Comparison of ENCODE assay signal across 12 mouse cellular contexts in genomic region chr2:131953711-131954110, GRCm38 (mm10). TPM values are rescaled to one million over a fixed set of nuclear protein-coding genes. Genes with fewer than 3 reads are reported as not detected.
DNase-seq lines count a peak whose midpoint lies in the region; ATAC-seq and TF ChIP-seq lines count a peak whose summit lies in the region.
"Had no signal": no experiment of that assay in that cellular context is flagged by ENCODE, and none has a peak within 500 bp of the region (broad histone marks: within the 10 kb centered on the region; RNA-seq: fewer than 3 reads in every experiment).

No protein-coding gene starts in this region.

- no peaks in the 10 kb centered on the region for H3K9me3 ChIP-seq in heart, embryonic 13.5 days
- H3K9me3 ChIP-seq in lung, embryonic 15.5 days = no peaks in the 10 kb centered on the region
- H3K9me3 ChIP-seq in embryonic facial prominence, embryonic 13.5 days = no peaks in the 10 kb centered on the region
- H3K9me3 ChIP-seq in limb, embryonic 14.5 days (ENCODE audit: control insufficient read depth, low read length) = no peaks in the 10 kb centered on the region
- H3K9me3 ChIP-seq: forebrain, embryonic 13.5 days had no signal

- DNase-seq in heart, postnatal 25 days (ENCODE audit: low spot score) = no peak
- DNase-seq in lung, postnatal 10 days = no peak
- no peak for DNase-seq in limb, embryonic 14.5 days (ENCODE audit: low spot score)
- DNase-seq in left cerebral cortex, adult 8-10 months (ENCODE audit: low spot score in 2 of 2) = no peak
- DNase-seq in cerebellum, adult 11 months = no peak

- H3K4me3 ChIP-seq in heart, embryonic 13.5 days = peak overlapping the region; percentile 39
- H3K4me3 ChIP-seq in lung, embryonic 15.5 days = no peak overlapping the region; the same call in 1 of the 2 replicates
- H3K4me3 ChIP-seq in embryonic facial prominence, embryonic 13.5 days = 0 out of 2 replicates have a peak overlapping the region, but pooled peaks have one; percentile 14
- H3K4me3 ChIP-seq in limb, embryonic 14.5 days (replicated peaks; ENCODE audit: low read length) = peak overlapping the region; percentile 9; the same call in 1 of the 2 replicates
- H3K4me3 ChIP-seq: forebrain, embryonic 13.5 days had no signal

- no peak for TF ChIP-seq POLR2A in limb, embryonic 14.5 days (IDR thresholded peaks at IDR 0.05; ENCODE audit: borderline replicate concordance, extremely low read depth, insufficient read depth, insufficient read length)

- intact Hi-C loops in heart, postnatal 25 days (cut with DNase I) = loop anchor here (5.0 kb wide), 1 partner anchor 391 kb away; the partner anchor contains the start of gene Adra1d

- peaks cover 42% of the 10 kb centered on the region for H3K27me3 ChIP-seq in heart, embryonic 13.5 days (replicated peaks)
- peaks cover 24% of the 10 kb centered on the region; the same call in 1 of the 2 replicates for H3K27me3 ChIP-seq in lung, embryonic 15.5 days
- H3K27me3 ChIP-seq in embryonic facial prominence, embryonic 13.5 days = peaks cover 57% of the 10 kb centered on the region
- H3K27me3 ChIP-seq in limb, embryonic 14.5 days (ENCODE audit: control insufficient read depth, insufficient read depth, low read length) = peaks cover 18% of the 10 kb centered on the region; the same call in 1 of the 2 replicates

- no peaks in the 10 kb centered on the region for H3K36me3 ChIP-seq in heart, embryonic 13.5 days
- H3K36me3 ChIP-seq in lung, embryonic 15.5 days = no peaks in the 10 kb centered on the region
- no peaks in the 10 kb centered on the region for H3K36me3 ChIP-seq in embryonic facial prominence, embryonic 13.5 days
- H3K36me3 ChIP-seq in limb, embryonic 14.5 days (ENCODE audit: control insufficient read depth, insufficient read depth, low read length) = no peaks in the 10 kb centered on the region

- H3K27ac ChIP-seq in heart, embryonic 13.5 days (replicated peaks) = no peak overlapping the region
- no peak overlapping the region for H3K27ac ChIP-seq in lung, embryonic 15.5 days
- H3K27ac ChIP-seq in embryonic facial prominence, embryonic 13.5 days = no peak overlapping the region
- no peak overlapping the region for H3K27ac ChIP-seq in limb, embryonic 14.5 days (replicated peaks; ENCODE audit: low read depth, low read length)
- H3K27ac ChIP-seq: forebrain, embryonic 13.5 days had no signal

- WGBS in heart, embryonic 13.5 days = 85% methylated on average over 4 of the region's 4 CpGs
- WGBS in lung, embryonic 15.5 days = 84% methylated on average over 4 of the region's 4 CpGs
- WGBS in embryonic facial prominence, embryonic 13.5 days = 82% methylated on average over 4 of the region's 4 CpGs
- 88% methylated on average over 4 of the region's 4 CpGs for WGBS in limb, embryonic 14.5 days

- H3K4me1 ChIP-seq in heart, embryonic 13.5 days = peaks cover 37% of the 10 kb centered on the region
- peaks cover 22% of the 10 kb centered on the region for H3K4me1 ChIP-seq in lung, embryonic 15.5 days
- peaks cover 27% of the 10 kb centered on the region; the same call in 1 of the 2 replicates for H3K4me1 ChIP-seq in embryonic facial prominence, embryonic 13.5 days
- peaks cover 3% of the 10 kb centered on the region; the same call in 1 of the 2 replicates for H3K4me1 ChIP-seq in limb, embryonic 14.5 days (ENCODE audit: control insufficient read depth, insufficient read depth, low read length)

- peak overlapping the region; percentile 5; the same call in 1 of the 2 replicates for H3K9ac ChIP-seq in heart, embryonic 13.5 days
- no peak overlapping the region for H3K9ac ChIP-seq in lung, embryonic 15.5 days
- H3K9ac ChIP-seq in embryonic facial prominence, embryonic 13.5 days = no peak overlapping the region
- no peak overlapping the region for H3K9ac ChIP-seq in limb, embryonic 14.5 days (ENCODE audit: low read depth, low read length, severe bottlenecking)
- H3K9ac ChIP-seq: forebrain, embryonic 13.5 days had no signal

- no peak for ATAC-seq in heart, embryonic 13.5 days (ENCODE audit: extremely low read depth, insufficient number of reproducible peaks, low FRiP score, low TSS enrichment)
- ATAC-seq in lung, embryonic 15.5 days (ENCODE audit: borderline replicate concordance, extremely low read depth, low FRiP score, low TSS enrichment) = no peak
- ATAC-seq in embryonic facial prominence, embryonic 13.5 days (ENCODE audit: insufficient number of reproducible peaks, insufficient read depth, low FRiP score, low TSS enrichment, low read depth) = no peak
- no peak for ATAC-seq in limb, embryonic 14.5 days (ENCODE audit: low FRiP score, low read depth)
- ATAC-seq: forebrain, embryonic 13.5 days had no signal

- H3K4me2 ChIP-seq in heart, embryonic 13.5 days = peak overlapping the region; percentile 67
- peak overlapping the region; percentile 50 for H3K4me2 ChIP-seq in lung, embryonic 15.5 days
- H3K4me2 ChIP-seq in embryonic facial prominence, embryonic 13.5 days = peak overlapping the region; percentile 44
- H3K4me2 ChIP-seq in limb, embryonic 14.5 days (replicated peaks; ENCODE audit: low read depth, low read length, severe bottlenecking) = no peak overlapping the region

RNA-seq across cellular contexts. Expression of gene Prnd, which starts 3.0 kb away (rescaled TPM):
- 18.4 and 19.0 TPM in 2 replicates for polyA plus RNA-seq in heart, embryonic 13.5 days (2015; fragmentation: Nextera tagmentation; extraction: Ambion mirVana)
- total RNA-seq in heart, postnatal 25 days (2021) = 1 to 10 TPM; 1.4 to 2.0 TPM
- 44.2 and 44.8 TPM in 2 replicates for polyA plus RNA-seq in lung, embryonic 15.5 days (2015; fragmentation: Nextera tagmentation; extraction: Ambion mirVana)
- polyA plus RNA-seq in embryonic facial prominence, embryonic 13.5 days (2015; fragmentation: Nextera tagmentation; extraction: Ambion mirVana) = 32.2 and 40.3 TPM in 2 replicates
- 41.2 and 46.2 TPM in 2 replicates for polyA plus RNA-seq in limb, embryonic 14.5 days (2012; rRNA removed)
- 44.6 and 50.5 TPM in 2 replicates for polyA plus RNA-seq in limb, embryonic 14.5 days (2014; fragmentation: Nextera tagmentation; extraction: Ambion mirVana)
- under 1 TPM in 3 of 4 experiments, not detected in 1; 0.11 to 0.30 (median 0.21) TPM for total RNA-seq in left cerebral cortex, adult 8-10 months (2022)
- total RNA-seq: megakaryocyte-erythroid progenitor cell, adult 5-6 weeks had no signal

RNA-seq across cellular contexts. Expression of gene Prn, which starts 44.0 kb away (rescaled TPM):
- polyA plus RNA-seq in heart, embryonic 13.5 days (2015; fragmentation: Nextera tagmentation; extraction: Ambion mirVana) = not detected in 2 replicates
- total RNA-seq in heart, postnatal 25 days (2021) = 1 to 10 TPM; 1.9 to 2.5 TPM
- polyA plus RNA-seq in lung, embryonic 15.5 days (2015; fragmentation: Nextera tagmentation; extraction: Ambion mirVana) = not detected in 2 replicates
- polyA plus RNA-seq in embryonic facial prominence, embryonic 13.5 days (2015; fragmentation: Nextera tagmentation; extraction: Ambion mirVana) = 0.35 TPM in 1 of 2 replicates, not detected in the other
- polyA plus RNA-seq in limb, embryonic 14.5 days (2012; rRNA removed) = 0.12 TPM in 1 of 2 replicates, not detected in the other
- not detected in 2 replicates for polyA plus RNA-seq in limb, embryonic 14.5 days (2014; fragmentation: Nextera tagmentation; extraction: Ambion mirVana)
- total RNA-seq in left cerebral cortex, adult 8-10 months (2022) = not detected
- total RNA-seq: megakaryocyte-erythroid progenitor cell, adult 5-6 weeks had no signal
- polyA plus RNA-seq: brain, embryonic 14.5 days; cortical plate, adult 2 months; forebrain, embryonic 13.5 days had no signal

RNA-seq across cellular contexts. Expression of gene Prnp, which starts 44.0 kb away (rescaled TPM):
- 82.0 and 91.8 TPM in 2 replicates for polyA plus RNA-seq in heart, embryonic 13.5 days (2015; fragmentation: Nextera tagmentation; extraction: Ambion mirVana)
- total RNA-seq in heart, postnatal 25 days (2021) = 10 to 100 TPM; 89.2 to 90.0 TPM
- 53.2 and 57.0 TPM in 2 replicates for polyA plus RNA-seq in lung, embryonic 15.5 days (2015; fragmentation: Nextera tagmentation; extraction: Ambion mirVana)
- 66.4 and 68.5 TPM in 2 replicates for polyA plus RNA-seq in embryonic facial prominence, embryonic 13.5 days (2015; fragmentation: Nextera tagmentation; extraction: Ambion mirVana)
- polyA plus RNA-seq in limb, embryonic 14.5 days (2012; rRNA removed) = 38.4 and 39.1 TPM in 2 replicates
- 36.1 and 43.1 TPM in 2 replicates for polyA plus RNA-seq in limb, embryonic 14.5 days (2014; fragmentation: Nextera tagmentation; extraction: Ambion mirVana)
- 100 to 1,000 TPM; 819 to 855 (median 835) TPM for total RNA-seq in left cerebral cortex, adult 8-10 months (2022)
